Mouse (Mus musculus) midbrain, embryonic 14.5 days (tissue): ENCODE results near the gene Ehmt2. TPM values are rescaled to one million over a fixed set of nuclear protein-coding genes. Genes with fewer than 3 reads are reported as not detected.
A peak's percentile ranks its signal among the peaks of the same experiment; 100 is the strongest.
"Not testable (repeated sequence)": the region's sequence is repeated elsewhere in the genome, so short reads cannot be mapped to it uniquely, and the experiment has no call there.

ENCODE experiments used
- ATAC-seq: fragments of 200-750 bp; cut with Nextera tagmentation; 2 replicates; pipeline ENCODE4 v1.8.0; 2017; ENCODE audit warnings: moderate number of reproducible peaks, moderate library complexity; ENCODE audit not compliant: low FRiP score, low TSS enrichment
- DNase-seq: peaks from one replicate; pipeline ENCODE4 v3.0.0-alpha.2; 2015
- H3K27ac ChIP-seq: fragments of 300-500 bp; sonication (generic); replicated peaks from 2 replicates; pipeline ENCODE4 v1.5.1; 2014; ENCODE audit warnings: mild to moderate bottlenecking, low read depth, low read length, moderate library complexity
- H3K27me3 ChIP-seq: fragments of 300-500 bp; sonication (generic); 2 replicates; pipeline ENCODE4 v1.6.1; 2014; ENCODE audit warnings: low read length, control low read depth, mixed read lengths; ENCODE audit not compliant: control insufficient read depth, insufficient read depth
- H3K36me3 ChIP-seq: fragments of 300-500 bp; sonication (generic); 2 replicates; pipeline ENCODE4 v1.6.1; 2014; ENCODE audit warnings: low read length, control low read depth; ENCODE audit not compliant: control insufficient read depth, insufficient read depth
- H3K4me1 ChIP-seq: fragments of 300-500 bp; sonication (generic); 2 replicates; pipeline ENCODE4 v1.6.1; 2014; ENCODE audit warnings: mild to moderate bottlenecking, antibody characterized with exemption, low read length, control low read depth; ENCODE audit not compliant: control insufficient read depth, insufficient read depth
- H3K4me2 ChIP-seq: fragments of 300-500 bp; sonication (generic); 2 replicates; pipeline ENCODE4 v1.6.1; 2014; ENCODE audit warnings: mild to moderate bottlenecking, low read length, moderate library complexity
- H3K4me3 ChIP-seq: fragments of 300-500 bp; sonication (generic); replicated peaks from 2 replicates; pipeline ENCODE4 v1.5.1; 2014; ENCODE audit warnings: low read depth, low read length
- H3K9ac ChIP-seq: fragments of 300-500 bp; sonication (generic); replicated peaks from 2 replicates; pipeline ENCODE4 v1.6.1; 2014; ENCODE audit warnings: mild to moderate bottlenecking, low read length, moderate library complexity
- H3K9me3 ChIP-seq: fragments of 300-500 bp; sonication (generic); 2 replicates; pipeline ENCODE4 v1.6.1; 2016; ENCODE audit warnings: low read length, control low read depth, mixed read lengths; ENCODE audit not compliant: control insufficient read depth
- WGBS: fragments of 180-500 bp; shearing (Covaris S2); extraction: QIAGEN DNeasy Blood & Tissue Kit; methylation state at CpG from one replicate; pipeline ENCODE4 v1.1.7; 2014; 5-methylcytosine and 5-hydroxymethylcytosine counted together
- polyA plus RNA-seq: library from polyadenylated mRNA; unstranded; fragments of >200 nt; fragmentation: Nextera tagmentation; extraction: Ambion mirVana; gene quantifications from 2 replicates; pipeline ENCODE4 v1.2.1, GENCODE M21; 2014

Ehmt2 gene
- polyA plus RNA-seq, 1 experiment from 2014 or later = 91.6 TPM

- 0 out of 2 replicates have a peak, but pooled peaks cover 4% of the 10 kb centered on the region for H3K4me1 ChIP-seq
- peak overlapping the region; percentile 55; the same call in 1 of the 2 replicates for H3K27ac ChIP-seq
- DNase-seq = peak; percentile 16
- H3K27me3 ChIP-seq = no peaks in the 10 kb centered on the region
- no peaks in the 10 kb centered on the region for H3K9me3 ChIP-seq
- no peak overlapping the region for H3K4me3 ChIP-seq
- WGBS = 5% methylated on average over 15 of the region's 15 CpGs
- no peak for ATAC-seq
- peak overlapping the region; percentile 33 for H3K4me2 ChIP-seq
- H3K9ac ChIP-seq = 0 out of 2 replicates have a peak overlapping the region, but pooled peaks have one; percentile 12
- H3K36me3 ChIP-seq = no peaks in the 10 kb centered on the region
These were observed 43.2 kb downstream of the Ehmt2 start for GRCm38 (mm10) chr17:34941344-34942041.

GRCm38 (mm10) chr17:34943128-34943815, 45.0 kb downstream of the Ehmt2 start:
- Histone ChIP-seq H3K9me3 (no peaks in the 10 kb centered on the region), H3K9ac (no peak overlapping the region), H3K27me3 (no peaks in the 10 kb centered on the region), H3K4me1 (0 out of 2 replicates have a peak, but pooled peaks cover 4% of the 10 kb centered on the region), H3K36me3 (0 out of 2 replicates have a peak, but pooled peaks cover 1% of the 10 kb centered on the region), H3K4me2 (no peak overlapping the region), H3K27ac (no peak overlapping the region), H3K4me3 (no peak overlapping the region)
- no peak for DNase-seq
- ATAC-seq = no peak
- WGBS = 87% methylated on average over 4 of the region's 4 CpGs

- H3K4me2 ChIP-seq = no peak overlapping the region
- DNase-seq (no peak), ATAC-seq (no peak)
- H3K27me3 ChIP-seq = no peaks in the 10 kb centered on the region
- H3K4me3 ChIP-seq = no peak overlapping the region
- no peaks in the 10 kb centered on the region for H3K9me3 ChIP-seq
- H3K4me1 ChIP-seq = 0 out of 2 replicates have a peak, but pooled peaks cover 4% of the 10 kb centered on the region
- no peak overlapping the region for H3K9ac ChIP-seq
- peaks cover 9% of the 10 kb centered on the region for H3K36me3 ChIP-seq
- H3K27ac ChIP-seq = no peak overlapping the region
These were observed 46.1 kb downstream of the Ehmt2 start for GRCm38 (mm10) chr17:34944362-34944761.

- DNase-seq = no peak
- 91% methylated on average over 5 of the region's 5 CpGs for WGBS
- H3K27me3 ChIP-seq = no peaks in the 10 kb centered on the region
- H3K27ac ChIP-seq = no peak overlapping the region
- no peak overlapping the region for H3K4me3 ChIP-seq
- H3K4me1 ChIP-seq = peaks cover 15% of the 10 kb centered on the region
- peaks cover 25% of the 10 kb centered on the region for H3K36me3 ChIP-seq
- H3K4me2 ChIP-seq = no peak overlapping the region
- H3K9ac ChIP-seq = no peak overlapping the region
- no peaks in the 10 kb centered on the region for H3K9me3 ChIP-seq
- ATAC-seq = no peak
These were observed 48.3 kb downstream of the Ehmt2 start for GRCm38 (mm10) chr17:34946486-34947140.

GRCm38 (mm10) chr17:34947606-34948005, 49.3 kb downstream of the Ehmt2 start:
- DNase-seq = peak; percentile 61
- WGBS = 30% methylated on average over 8 of the region's 8 CpGs

GRCm38 (mm10) chr17:34948721-34949552, 50.7 kb downstream of the Ehmt2 start:
- not testable (repeated sequence) for H3K27ac ChIP-seq, H3K9ac ChIP-seq, ATAC-seq, H3K27me3 ChIP-seq, H3K9me3 ChIP-seq, H3K4me2 ChIP-seq, H3K4me3 ChIP-seq
- 60% methylated on average over 9 of the region's 9 CpGs for WGBS
- DNase-seq = peak; percentile 7
- Histone ChIP-seq H3K36me3 (peaks cover 25% of the 10 kb centered on the region), H3K4me1 (peaks cover 12% of the 10 kb centered on the region)

More at GRCm38 (mm10) chr17:34947606-34948005, 49.3 kb downstream of the Ehmt2 start:
- Histone ChIP-seq H3K27me3 (no peaks in the 10 kb centered on the region), H3K9ac (no peak overlapping the region), H3K36me3 (peaks cover 25% of the 10 kb centered on the region), H3K27ac (no peak overlapping the region), H3K9me3 (no peaks in the 10 kb centered on the region), H3K4me1 (peaks cover 12% of the 10 kb centered on the region), H3K4me3 (no peak overlapping the region), H3K4me2 (no peak overlapping the region)
- no peak for ATAC-seq

GRCm38 (mm10) chr17:34949553-34949969, 51.3 kb downstream of the Ehmt2 start:
- 42% methylated on average over 4 of the region's 4 CpGs for WGBS
- no peak overlapping the region for H3K4me3 ChIP-seq
- no peak overlapping the region for H3K27ac ChIP-seq
- ATAC-seq (no peak), DNase-seq (no peak)
- H3K36me3 ChIP-seq = peaks cover 25% of the 10 kb centered on the region
- no peak overlapping the region; the same call in 1 of the 2 replicates for H3K9ac ChIP-seq
- H3K4me1 ChIP-seq = peaks cover 12% of the 10 kb centered on the region
- no peaks in the 10 kb centered on the region for H3K27me3 ChIP-seq
- no peaks in the 10 kb centered on the region for H3K9me3 ChIP-seq
- 0 out of 2 replicates have a peak overlapping the region, but pooled peaks have one; percentile 7 for H3K4me2 ChIP-seq
